Mouse (Mus musculus) olfactory bulb, adult 2 months (tissue): ENCODE measurements around the gene Rptor.

Experiments
- CTCF ChIP-seq: fragments of 200-500 bp; IDR thresholded peaks from 2 replicates; pipeline ENCODE4 v1.5.1; 2012; ENCODE audit warnings: low read depth, mild to moderate bottlenecking, low read length, moderate library complexity; ENCODE audit not compliant: insufficient read depth
- POLR2A ChIP-seq: fragments of 200-500 bp; IDR thresholded peaks from 2 replicates; pipeline ENCODE4 v1.6.1; 2012; ENCODE audit warnings: mild to moderate bottlenecking, low read depth, low read length, moderate library complexity; ENCODE audit not compliant: insufficient read depth

- TF ChIP-seq CTCF (peak; percentile 65), POLR2A (no peak)
These were observed 317.2 kb downstream of the Rptor start for GRCm38 (mm10) chr11:119919897-119920296.
